Mouse (Mus musculus) c-Kit-positive CD71-negative TER-119-negative erythroid progenitor cells, embryonic 14.5 days (primary cell): Measurements from ENCODE around the gene Dip2a.

Experiments used
- DNase-seq: peaks from one replicate; pipeline ENCODE4 v3.0.0-alpha.2; 2013; ENCODE audit warnings: low read depth

The Dip2a gene

GRCm38 (mm10) chr10:76246601-76247000 is 98.5 kb downstream of the Dip2a start:
- no peak for DNase-seq

GRCm38 (mm10) chr10:76245106-76245505 is 100.0 kb downstream of the Dip2a start:
- DNase-seq: no peak

- DNase-seq: no peak
Observed at GRCm38 (mm10) chr10:76239401-76239800, 105.7 kb downstream of the Dip2a start.

GRCm38 (mm10) chr10:76237341-76238225 is 107.5 kb downstream of the Dip2a start, which contains the start of gene Prmt2:
Gene Prmt2 (minus strand): TSS chr10:76237865.
- DNase-seq: peak; percentile 88

- DNase-seq: no peak
Observed at GRCm38 (mm10) chr10:76229627-76230026, 115.5 kb downstream of the Dip2a start.

GRCm38 (mm10) chr10:76225944-76226343 is 119.1 kb downstream of the Dip2a start:
- no peak for DNase-seq

GRCm38 (mm10) chr10:76218240-76218639 is 126.9 kb downstream of the Dip2a start:
- no peak for DNase-seq

GRCm38 (mm10) chr10:76217056-76217455 is 128.0 kb downstream of the Dip2a start:
- no peak for DNase-seq

- DNase-seq: no peak
Observed at GRCm38 (mm10) chr10:76214161-76214560, 130.9 kb downstream of the Dip2a start.

- DNase-seq: no peak
Observed at GRCm38 (mm10) chr10:76212121-76212520, 133.0 kb downstream of the Dip2a start.

GRCm38 (mm10) chr10:76210806-76211205 is 134.3 kb downstream of the Dip2a start:
- no peak for DNase-seq
